ENCODE assay signal across 8 mouse cellular contexts in genomic region chr14:75130501-75131318, GRCm38 (mm10). TPM values are rescaled to one million over a fixed set of nuclear protein-coding genes. Genes with fewer than 3 reads are reported as not detected.
DNase-seq lines count a peak whose midpoint lies in the region; ATAC-seq lines count a peak whose summit lies in the region.

TSS of gene Lrrc63 (minus strand) at chr14:75130881.
TSS of gene Lcp1 (plus strand) at chr14:75131101.

- peak; percentile 82 to 94 for DNase-seq in adrenal gland, adult (ENCODE audit: inconsistent age in 2 of 2, low spot score in 1 of 2)
- DNase-seq in embryo, embryonic 10 days (ENCODE audit: low spot score), result peak; percentile 79
- DNase-seq in gastrocnemius, postnatal 14 days, result peak; percentile 70
- peak; percentile 32 to 48 for DNase-seq in left cerebral cortex, postnatal 14 days (ENCODE audit: low spot score in 2 of 2)
- peak; percentile 54 for DNase-seq in right cerebral cortex, postnatal 14 days
- DNase-seq in urinary bladder, postnatal 36 days (ENCODE audit: low spot score in 2 of 2), result peak; percentile 73 to 82

- intact Hi-C loops in gastrocnemius, postnatal 14 days (cut with DNase I; ENCODE audit: low total_unique reads), result no loop called here
- intact Hi-C loops in left cerebral cortex, postnatal 14 days (cut with DNase I), result no loop called here

- peak; percentile 51 for ATAC-seq in inflammation-experienced regulatory T-cells, adult 6 months
- peak; percentile 86 for ATAC-seq in megakaryocyte-erythroid progenitor cell, adult 5-6 weeks (replicated peaks; ENCODE audit: low FRiP score, low TSS enrichment, poor library complexity, severe bottlenecking)

RNA-seq across cellular contexts. Expression of gene Lrrc63, which starts in this region (rescaled TPM):
- not detected for total RNA-seq in gastrocnemius, postnatal 14 days (2021)
- polyA plus RNA-seq in inflammation-experienced regulatory T-cells, adult 6 months (2017; shearing (Covaris generic)), result not detected
- total RNA-seq in left cerebral cortex, postnatal 14 days (2021), result under 1 TPM in 1 of 2 experiments, not detected in 1; 0.18 TPM
- not detected in 2 replicates for total RNA-seq in megakaryocyte-erythroid progenitor cell, adult 5-6 weeks (2014; fragmentation: Nextera tagmentation)
- total RNA-seq in megakaryocyte-erythroid progenitor cell, adult 5-6 weeks (2017), result not detected in 2 replicates

RNA-seq across cellular contexts. Expression of gene Lcp1, which starts in this region (rescaled TPM):
- total RNA-seq in gastrocnemius, postnatal 14 days (2021), result 1 to 10 TPM; 6.0 to 8.2 TPM
- 1,000 to 10,000 TPM; 1,283 to 1,916 (median 1,300) TPM for polyA plus RNA-seq in inflammation-experienced regulatory T-cells, adult 6 months (2017; shearing (Covaris generic))
- total RNA-seq in left cerebral cortex, postnatal 14 days (2021), result 1 to 10 TPM; 8.5 to 8.7 TPM
- total RNA-seq in megakaryocyte-erythroid progenitor cell, adult 5-6 weeks (2014; fragmentation: Nextera tagmentation), result 21.1 and 39.8 TPM in 2 replicates
- 29.1 and 29.8 TPM in 2 replicates for total RNA-seq in megakaryocyte-erythroid progenitor cell, adult 5-6 weeks (2017)

Comparison
In these comparisons a context has a peak if more than half of its experiments do, and no peak if none do; other contexts are left out.
1. Peak in every context shown above with its lines: DNase-seq and ATAC-seq.